In the genomic region with DNA sequence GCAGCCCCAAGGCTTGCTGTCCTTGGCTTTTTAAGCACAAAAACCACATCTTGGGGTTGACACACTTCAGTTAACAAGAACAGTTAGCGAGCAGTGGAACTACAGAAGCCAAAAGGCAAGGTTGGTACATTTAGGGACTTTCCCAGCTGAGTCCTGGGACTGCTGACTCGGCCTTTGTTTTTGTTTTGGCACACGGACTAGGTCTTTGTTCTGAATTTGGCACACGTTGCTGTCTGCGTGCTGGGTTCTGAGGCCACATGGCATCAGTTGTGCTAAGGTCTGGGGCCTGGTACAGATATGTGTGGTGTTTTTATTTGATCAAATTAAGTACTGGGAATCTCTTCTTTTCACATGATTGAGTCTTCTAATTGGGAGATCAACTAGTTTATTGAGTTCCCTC, we compare ENCODE assay signal across 11 mouse cellular contexts.
DNase-seq lines count a peak whose midpoint lies in the region; ATAC-seq and TF ChIP-seq lines count a peak whose summit lies in the region.
"Had no signal": no experiment of that assay in that cellular context is flagged by ENCODE, and none has a peak within 500 bp of the region (broad histone marks: within the 10 kb centered on the region; RNA-seq: fewer than 3 reads in every experiment).

No protein-coding gene starts in this region.

- H3K27ac ChIP-seq in cerebellum, adult 2 months (ENCODE audit: insufficient read depth, low read length) = no peak overlapping the region
- H3K27ac ChIP-seq in forebrain, postnatal 0 days (ENCODE audit: low read depth, low read length) = no peak overlapping the region
- no peak overlapping the region for H3K27ac ChIP-seq in neural tube, embryonic 15.5 days (replicated peaks)
- H3K27ac ChIP-seq: limb, embryonic 12.5 days; lung, embryonic 15.5 days had no signal

- H3K27me3 ChIP-seq in cerebellum, adult 2 months (ENCODE audit: control insufficient read depth, insufficient read depth, low read length) = no peaks in the 10 kb centered on the region
- no peaks in the 10 kb centered on the region for H3K27me3 ChIP-seq in forebrain, postnatal 0 days (ENCODE audit: insufficient read depth, low read length)
- H3K27me3 ChIP-seq in neural tube, embryonic 15.5 days (replicated peaks) = no peaks in the 10 kb centered on the region
- H3K27me3 ChIP-seq: limb, embryonic 12.5 days; lung, embryonic 15.5 days had no signal

- H3K4me2 ChIP-seq in forebrain, postnatal 0 days (ENCODE audit: low read depth) = no peak overlapping the region
- no peak overlapping the region for H3K4me2 ChIP-seq in neural tube, embryonic 15.5 days
- H3K4me2 ChIP-seq: limb, embryonic 12.5 days; lung, embryonic 15.5 days had no signal

- H3K4me3 ChIP-seq in cerebellum, adult 2 months (replicated peaks; ENCODE audit: insufficient read depth, low read depth, low read length) = no peak overlapping the region
- H3K4me3 ChIP-seq in forebrain, postnatal 0 days (ENCODE audit: low read depth, low read length) = no peak overlapping the region
- H3K4me3 ChIP-seq in neural tube, embryonic 15.5 days (replicated peaks) = no peak overlapping the region
- H3K4me3 ChIP-seq: erythroblast, embryonic 14.5 days; limb, embryonic 12.5 days; lung, embryonic 15.5 days had no signal

- peak; percentile 18 for DNase-seq in lung, postnatal 36 days
- DNase-seq in lung, postnatal 4 days = no peak
- DNase-seq in cerebellum, adult 2 months = peak; percentile 26 to 65
- DNase-seq in forebrain, postnatal 0 days = peak; percentile 56
- no peak for DNase-seq in adrenal gland, postnatal 25 days
- DNase-seq: kidney, postnatal 25 days had no signal

- TF ChIP-seq CTCF in cerebellum, adult 2 months (IDR thresholded peaks at IDR 0.05; ENCODE audit: borderline replicate concordance, insufficient read depth, low read depth, low read length) = no peak
- TF ChIP-seq CTCF in forebrain, postnatal 0 days (IDR thresholded peaks at IDR 0.05; ENCODE audit: low read depth) = no peak

- no peak for TF ChIP-seq POLR2A in cerebellum, adult 2 months (IDR thresholded peaks at IDR 0.05; ENCODE audit: borderline replicate concordance, insufficient read depth, low read length)

- peaks cover 5% of the 10 kb centered on the region; the same call in 1 of the 2 replicates for H3K4me1 ChIP-seq in cerebellum, adult 2 months (ENCODE audit: control insufficient read depth, insufficient read depth, low read length)
- no peaks in the 10 kb centered on the region for H3K4me1 ChIP-seq in forebrain, postnatal 0 days (ENCODE audit: insufficient read depth)
- no peaks in the 10 kb centered on the region for H3K4me1 ChIP-seq in neural tube, embryonic 15.5 days
- H3K4me1 ChIP-seq: limb, embryonic 12.5 days; lung, embryonic 15.5 days had no signal

- H3K9me3 ChIP-seq in forebrain, postnatal 0 days (ENCODE audit: low read length) = no peaks in the 10 kb centered on the region
- no peaks in the 10 kb centered on the region for H3K9me3 ChIP-seq in neural tube, embryonic 15.5 days (replicated peaks)
- H3K9me3 ChIP-seq: limb, embryonic 12.5 days; lung, embryonic 15.5 days had no signal

- 5% methylated on average over 5 of the region's 5 CpGs for WGBS in cerebellum, adult 2 months
- 15% methylated on average over 5 of the region's 5 CpGs for WGBS in forebrain, postnatal 0 days
- WGBS in neural tube, embryonic 15.5 days = 32% methylated on average over 5 of the region's 5 CpGs

- ATAC-seq in forebrain, postnatal 0 days = no peak
- peak; percentile 53; the same call in 1 of the 2 replicates for ATAC-seq in neural tube, embryonic 15.5 days (ENCODE audit: low FRiP score)
- no peak for ATAC-seq in erythroid progenitor cell, adult 5-6 weeks (replicated peaks; ENCODE audit: low FRiP score, poor library complexity, severe bottlenecking)

- no peak overlapping the region for H3K9ac ChIP-seq in forebrain, postnatal 0 days
- no peak overlapping the region for H3K9ac ChIP-seq in neural tube, embryonic 15.5 days (replicated peaks)
- H3K9ac ChIP-seq: limb, embryonic 12.5 days; lung, embryonic 15.5 days had no signal

- no peaks in the 10 kb centered on the region for H3K36me3 ChIP-seq in forebrain, postnatal 0 days (ENCODE audit: insufficient read depth)
- no peaks in the 10 kb centered on the region for H3K36me3 ChIP-seq in neural tube, embryonic 15.5 days
- H3K36me3 ChIP-seq: limb, embryonic 12.5 days; lung, embryonic 15.5 days had no signal

Comparison
In these comparisons a context has a peak if more than half of its experiments do, and no peak if none do; other contexts are left out.
1. DNase-seq: peak in lung, postnatal 36 days (single experiment), cerebellum, adult 2 months (2 of 2) and forebrain, postnatal 0 days (single experiment); none in lung, postnatal 4 days (0 of 2) and adrenal gland, postnatal 25 days (single experiment).